Mouse (Mus musculus): ENCODE measurements around the gene Bbs12. TPM values are rescaled to one million over a fixed set of nuclear protein-coding genes. Genes with fewer than 3 reads are reported as not detected.
A peak's percentile ranks its signal among the peaks of the same experiment; 100 is the strongest.

Gene Bbs12
- total RNA-seq, 2 experiments from 2014 or later = 0.29 to 1.5 TPM

DNA sequence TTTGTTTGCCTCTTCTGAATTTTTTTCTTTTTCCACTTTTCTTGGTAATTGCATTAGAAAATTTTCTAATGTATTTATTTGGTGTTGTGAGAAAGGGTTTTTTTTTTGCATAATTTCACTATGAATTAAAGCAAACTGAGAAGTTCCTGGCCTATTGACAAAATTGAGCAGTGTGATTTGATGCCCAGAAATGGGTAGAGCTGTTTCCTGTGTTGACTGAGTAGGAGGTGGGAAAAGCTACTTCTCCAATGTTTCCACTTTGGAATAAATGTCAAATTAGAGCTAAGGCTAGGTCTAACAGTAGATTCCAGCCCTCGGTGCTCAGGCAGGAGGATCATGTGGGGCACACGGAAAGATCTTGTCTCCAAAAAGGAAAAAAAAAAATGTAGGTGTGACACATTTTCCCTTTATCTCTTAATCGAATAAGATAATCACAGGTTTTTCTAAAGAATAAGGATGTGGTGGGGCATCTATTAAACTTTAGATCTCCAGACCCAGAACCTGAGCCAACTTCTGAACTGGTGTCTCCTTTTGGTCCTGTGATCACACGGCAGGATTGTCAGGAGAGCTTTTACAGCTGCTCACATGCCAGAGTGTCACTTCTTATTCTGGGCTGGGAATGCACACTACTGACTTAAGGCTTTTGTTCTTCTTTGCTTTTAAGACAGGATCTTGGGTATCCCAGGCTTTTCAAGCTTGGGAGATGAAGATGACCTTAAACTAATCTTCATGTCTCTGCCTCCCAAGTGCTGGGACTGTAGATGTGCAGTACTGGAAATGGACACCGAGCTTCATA is 13.2 kb downstream of the Bbs12 start:
- ATAC-seq (ENCODE audit: poor library complexity, severe bottlenecking) = no peak

DNA sequence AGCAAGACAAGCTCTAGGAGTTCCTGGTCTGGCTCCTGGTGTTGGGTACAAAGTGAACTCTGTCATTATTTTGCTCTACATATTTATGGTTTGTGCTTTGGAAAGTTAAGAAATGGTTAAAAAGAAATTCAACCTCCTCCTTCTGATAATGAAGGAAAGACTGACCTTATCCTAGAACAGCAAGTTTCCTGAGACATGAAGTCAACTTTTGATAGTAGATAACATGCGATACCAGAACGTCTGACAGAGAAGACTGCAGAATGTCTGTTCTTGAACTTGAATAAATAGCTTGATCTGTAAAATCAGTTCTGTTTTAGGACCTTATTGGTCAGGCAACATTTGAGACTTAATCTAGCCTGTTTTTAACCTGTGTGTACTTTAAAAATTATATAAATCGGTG is 14.3 kb downstream of the Bbs12 start:
- ATAC-seq (ENCODE audit: poor library complexity, severe bottlenecking) = no peak

DNA sequence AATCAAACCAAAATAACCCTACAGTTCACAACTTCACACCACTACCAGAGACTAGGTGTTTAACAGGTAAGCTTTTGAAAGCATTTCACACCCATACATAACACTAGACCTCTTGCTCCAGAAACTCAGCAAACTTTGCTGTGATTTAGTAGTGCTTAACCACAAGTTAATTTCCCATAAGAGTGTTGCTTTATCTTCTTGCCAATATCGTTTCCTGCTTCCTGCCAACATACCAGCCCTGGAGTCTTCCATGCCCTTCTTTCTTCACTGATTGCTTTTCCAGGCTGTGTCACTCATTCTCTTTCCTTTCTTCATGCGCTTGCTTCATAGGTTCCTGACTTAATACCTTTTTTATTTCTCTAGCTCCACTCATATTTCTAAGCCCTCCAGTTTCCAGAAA is 16.1 kb downstream of the Bbs12 start:
- ATAC-seq (ENCODE audit: poor library complexity, severe bottlenecking) = no peak

DNA sequence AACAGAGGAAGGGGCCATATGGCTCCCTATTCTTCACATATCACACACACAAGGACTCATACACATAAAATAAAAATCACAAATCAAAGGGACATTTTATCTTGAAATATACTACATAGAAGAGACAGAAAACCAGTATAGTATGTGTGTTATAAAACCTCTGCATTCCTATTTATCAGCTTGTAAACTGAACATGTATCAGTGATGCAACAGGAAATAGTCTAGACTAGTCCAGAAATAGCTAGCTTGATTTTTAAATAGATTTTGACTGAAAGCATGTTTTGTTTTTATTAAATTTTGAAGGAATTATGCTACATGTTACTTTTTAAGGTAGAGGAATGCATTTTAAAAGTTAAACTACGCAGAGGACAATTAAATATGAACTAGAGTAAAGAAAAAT is 17.6 kb downstream of the Bbs12 start:
- no peak for ATAC-seq (ENCODE audit: poor library complexity, severe bottlenecking)

DNA sequence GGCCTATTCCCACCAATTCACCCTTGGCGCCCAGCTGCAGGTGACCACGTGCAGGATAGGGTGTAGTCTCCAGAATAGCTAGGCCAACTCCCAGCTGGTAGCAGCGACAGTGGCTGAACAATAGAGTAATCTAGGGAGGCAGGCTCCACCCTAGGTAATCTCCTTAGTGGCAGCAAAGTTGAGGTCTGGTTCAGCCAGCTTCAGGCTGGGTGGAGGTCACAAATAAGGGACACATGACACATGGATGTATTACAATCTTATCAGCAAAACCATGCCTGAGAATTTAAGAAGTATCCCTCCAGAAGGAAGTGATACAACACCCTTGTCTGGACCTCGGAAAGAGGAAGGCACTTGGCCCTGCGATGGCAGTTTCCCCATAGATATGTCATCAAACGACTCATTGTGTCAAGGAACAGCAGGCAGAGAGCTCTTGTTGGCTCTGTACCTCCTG is 19.7 kb downstream of the Bbs12 start:
- peak; percentile 99 for ATAC-seq (ENCODE audit: poor library complexity, severe bottlenecking)

DNA sequence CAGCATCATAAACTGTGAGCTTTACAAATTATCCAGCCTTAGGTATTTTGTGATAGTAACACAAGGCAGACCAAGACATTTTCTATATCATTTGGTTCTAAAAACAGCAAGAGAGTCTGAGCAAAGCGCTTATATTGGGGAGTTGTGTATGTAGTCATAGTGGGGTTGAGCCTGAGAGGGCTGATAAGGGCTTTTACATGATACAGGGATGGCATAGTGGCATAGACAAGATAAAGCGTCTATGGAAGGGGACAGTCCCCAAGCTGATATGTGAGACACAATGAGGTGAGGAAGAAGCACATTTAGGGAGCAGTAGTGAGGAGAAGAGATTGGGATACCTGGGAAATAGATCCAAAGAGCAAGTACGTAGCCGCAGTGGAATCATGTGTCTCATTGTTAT is 21.7 kb downstream of the Bbs12 start:
- no peak for ATAC-seq (ENCODE audit: poor library complexity, severe bottlenecking)

DNA sequence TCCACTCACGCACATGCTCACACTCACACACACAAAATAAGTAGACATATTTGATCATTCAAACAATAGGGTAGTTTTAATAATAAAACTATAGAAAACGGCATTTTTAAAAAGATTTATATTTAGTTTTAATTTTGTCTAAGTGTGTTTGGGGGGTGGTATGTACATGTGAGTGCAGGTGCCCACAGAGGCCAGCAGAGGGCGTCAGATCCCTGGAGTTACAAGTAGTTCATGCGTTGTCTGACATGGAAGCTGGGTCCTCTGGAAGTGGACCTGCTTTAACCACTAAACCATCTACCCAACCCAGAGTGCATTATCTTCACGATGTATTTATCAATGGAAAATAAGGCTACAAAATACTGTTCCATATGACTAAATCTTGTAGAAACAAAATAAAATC is 28.8 kb downstream of the Bbs12 start:
- peak; percentile 67; the same call in 1 of the 2 replicates for ATAC-seq (ENCODE audit: poor library complexity, severe bottlenecking)

DNA sequence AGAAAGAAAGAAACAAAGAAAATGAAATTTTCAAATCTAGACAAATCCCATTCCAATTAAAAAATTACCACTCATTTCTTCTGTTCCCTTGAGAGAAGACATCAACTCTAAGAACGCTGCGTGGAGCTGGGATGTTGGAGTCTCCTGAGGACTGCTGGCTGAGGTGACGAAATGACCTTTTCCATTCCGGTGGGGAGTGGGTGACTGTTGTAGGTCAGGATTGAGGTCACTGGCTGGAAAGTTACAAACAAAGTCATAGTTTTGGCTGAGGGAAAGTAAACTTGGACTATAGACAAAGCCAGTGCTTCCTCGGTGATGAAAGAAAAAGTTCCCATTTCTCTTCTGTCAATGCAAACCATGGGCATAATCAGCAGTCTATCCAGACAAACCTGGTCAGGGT is 30.5 kb downstream of the Bbs12 start:
- no peak for ATAC-seq (ENCODE audit: poor library complexity, severe bottlenecking)

DNA sequence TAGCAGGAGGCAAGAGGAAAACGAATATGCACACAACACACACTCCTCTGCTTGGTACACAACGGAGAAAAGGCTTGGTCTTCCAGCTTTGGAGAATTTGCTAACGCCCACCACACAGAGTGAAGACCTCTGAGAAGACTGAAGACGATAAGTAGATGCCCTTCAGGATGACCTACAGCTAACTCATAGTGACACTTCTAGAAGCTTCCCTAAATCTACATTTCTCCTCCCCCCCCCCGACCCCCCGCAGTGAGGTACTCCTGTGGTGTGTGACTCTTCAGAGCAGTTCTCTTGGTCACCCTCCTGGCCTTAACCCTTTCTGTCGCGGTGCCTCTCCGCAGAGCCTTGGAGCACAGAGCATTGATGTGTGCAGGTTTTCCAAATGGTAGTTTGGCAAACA is 35.3 kb downstream of the Bbs12 start:
- ATAC-seq (ENCODE audit: poor library complexity, severe bottlenecking) = no peak

DNA sequence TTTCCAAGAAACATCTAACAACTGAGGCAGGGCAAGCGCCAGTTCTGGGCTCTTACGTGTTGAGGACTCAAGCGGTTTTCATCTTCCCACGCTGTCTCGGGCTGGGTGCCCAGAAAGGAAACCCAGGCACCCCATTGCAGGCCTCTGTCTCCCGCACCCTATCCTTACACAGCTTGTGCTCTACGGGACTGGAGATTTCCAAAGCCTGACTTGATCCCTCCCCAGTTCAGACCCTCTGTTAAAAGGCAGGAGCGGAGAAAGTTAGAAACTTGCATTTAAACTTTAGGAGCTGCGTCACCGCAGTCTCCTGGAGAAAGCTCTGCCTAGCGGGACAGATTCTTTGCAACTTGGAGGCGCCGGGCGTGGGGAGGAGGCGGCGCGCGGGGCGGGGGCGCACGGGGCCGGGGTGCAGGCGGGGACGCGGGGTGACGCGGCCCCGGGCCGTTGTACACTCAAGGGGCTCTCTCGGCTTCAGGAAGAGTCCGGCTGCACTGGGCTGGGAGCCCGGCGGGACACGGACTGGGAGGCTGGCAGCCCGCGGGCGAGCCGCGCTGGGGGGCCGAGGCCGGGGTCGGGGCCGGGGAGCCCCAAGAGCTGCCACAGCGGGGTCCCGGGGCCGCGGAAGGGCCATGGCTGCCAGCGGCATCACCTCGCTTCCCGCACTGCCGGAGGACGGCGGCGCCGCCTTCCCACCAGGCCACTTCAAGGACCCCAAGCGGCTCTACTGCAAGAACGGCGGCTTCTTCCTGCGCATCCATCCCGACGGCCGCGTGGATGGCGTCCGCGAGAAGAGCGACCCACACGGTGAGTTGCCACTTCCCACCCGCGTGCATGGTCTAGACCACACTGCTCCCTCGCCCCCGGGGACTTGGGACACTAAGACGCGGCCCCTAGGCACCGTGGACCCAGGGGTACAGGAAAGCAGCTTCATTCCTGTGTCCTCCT is 36.1 kb downstream of the Bbs12 start, which contains the start of gene Fgf2:
Gene Fgf2 (plus strand): TSS at position 126 of the 945 bp plus-strand sequence.
- ATAC-seq (ENCODE audit: poor library complexity, severe bottlenecking) = no peak

DNA sequence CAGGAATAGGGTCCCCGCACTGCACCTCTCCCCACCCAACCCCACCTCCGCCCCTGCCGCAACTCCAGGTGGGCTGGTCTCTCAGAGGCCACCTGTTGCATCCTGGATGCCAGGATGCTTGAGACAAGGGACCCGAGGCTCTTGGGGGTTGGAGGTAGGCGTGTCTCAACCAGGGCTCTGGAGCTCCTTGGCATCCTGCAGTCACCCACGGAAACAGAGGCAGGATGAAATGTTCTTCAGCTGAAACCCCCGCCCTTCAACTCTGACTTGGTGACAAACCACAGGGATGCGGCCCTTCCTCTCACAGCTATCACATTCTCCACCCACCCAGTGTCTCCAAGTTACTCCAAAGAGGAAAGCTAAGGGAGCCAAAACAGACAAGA is 36.8 kb downstream of the Bbs12 start:
- ATAC-seq (ENCODE audit: poor library complexity, severe bottlenecking) = no peak

DNA sequence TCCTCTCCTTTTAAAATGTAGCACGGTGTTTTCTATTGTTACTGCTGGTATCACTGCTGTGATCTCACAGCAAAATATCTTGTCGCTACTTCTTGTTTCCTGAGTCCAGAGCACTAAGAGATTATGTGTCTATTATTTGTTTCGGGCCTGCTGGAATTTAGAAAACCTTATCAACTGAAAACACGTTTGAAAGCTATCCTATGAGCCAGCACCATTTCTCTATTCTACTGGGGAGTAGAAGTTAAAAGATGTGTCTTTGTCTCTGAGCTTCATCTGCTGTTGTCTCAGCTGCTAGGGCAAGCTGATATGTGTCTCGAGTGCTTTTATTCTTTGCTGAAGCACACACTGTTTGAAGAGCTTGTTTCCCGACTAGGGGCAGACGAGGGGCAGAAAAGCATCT is 38.0 kb downstream of the Bbs12 start:
- no peak for ATAC-seq (ENCODE audit: poor library complexity, severe bottlenecking)

DNA sequence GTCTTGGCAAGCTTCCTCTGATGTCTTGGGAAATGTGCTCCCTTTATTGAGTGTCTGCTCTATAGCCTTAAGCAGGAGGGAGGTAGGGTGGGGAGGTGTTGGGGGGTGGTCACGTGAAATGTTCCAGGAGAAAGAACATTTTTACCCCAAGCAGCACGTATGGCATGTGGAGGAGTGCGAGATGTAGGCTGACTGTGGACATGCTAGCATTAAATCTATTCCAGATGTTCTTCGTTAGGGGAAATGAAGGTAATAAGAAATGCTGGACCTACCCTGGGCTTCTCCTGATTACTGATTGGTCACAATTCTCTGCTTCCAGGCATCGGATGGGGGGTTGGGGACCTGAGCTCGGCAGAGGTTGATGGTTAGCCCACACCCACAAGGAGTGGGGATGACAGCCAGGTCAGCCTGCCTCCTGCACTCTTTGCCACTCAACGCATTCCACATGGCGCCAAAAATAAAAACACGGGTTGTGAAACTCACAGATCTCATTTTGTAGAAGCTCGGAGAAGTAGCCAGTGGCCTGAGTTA is 41.7 kb downstream of the Bbs12 start:
- ATAC-seq (ENCODE audit: poor library complexity, severe bottlenecking) = no peak

DNA sequence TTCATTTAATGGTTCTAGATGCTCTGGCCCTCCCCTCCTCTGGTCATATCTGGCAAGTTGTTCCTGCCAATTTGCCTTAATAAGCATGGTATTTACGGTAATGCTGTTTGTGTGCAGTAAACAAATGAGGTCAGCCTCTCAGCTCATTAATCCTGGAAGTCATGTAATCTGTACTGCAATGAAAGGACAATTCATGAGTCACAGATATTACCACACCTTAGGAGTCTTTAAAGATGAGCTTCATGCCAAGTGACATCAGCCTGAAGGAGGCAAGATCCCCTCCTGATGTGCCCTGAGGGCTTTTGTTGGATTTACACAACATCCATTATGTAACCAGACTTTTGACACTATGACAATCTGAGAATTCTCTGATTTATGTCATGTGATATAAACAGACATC is 42.4 kb downstream of the Bbs12 start:
- no peak for ATAC-seq (ENCODE audit: poor library complexity, severe bottlenecking)

DNA sequence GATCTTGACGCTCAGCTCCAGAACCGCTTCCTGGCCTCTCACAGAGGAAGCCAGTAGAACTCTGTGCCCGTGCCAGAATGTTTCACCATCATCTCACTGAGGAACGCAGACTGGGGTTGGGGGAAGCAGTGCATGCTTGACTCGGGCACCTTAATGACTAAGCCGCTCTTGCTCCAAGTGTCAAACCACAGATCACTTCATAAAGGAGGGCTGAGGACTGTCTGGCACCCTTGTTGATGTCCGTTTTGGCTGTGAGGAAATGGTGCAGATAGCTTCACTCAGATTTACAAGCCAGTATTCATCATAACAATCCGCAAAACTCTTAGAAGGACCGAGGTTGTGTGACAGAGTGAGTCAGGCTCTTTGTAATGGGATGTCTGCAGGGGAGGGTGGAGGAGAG is 48.4 kb downstream of the Bbs12 start:
- peak; percentile 78 for ATAC-seq (ENCODE audit: poor library complexity, severe bottlenecking)

DNA sequence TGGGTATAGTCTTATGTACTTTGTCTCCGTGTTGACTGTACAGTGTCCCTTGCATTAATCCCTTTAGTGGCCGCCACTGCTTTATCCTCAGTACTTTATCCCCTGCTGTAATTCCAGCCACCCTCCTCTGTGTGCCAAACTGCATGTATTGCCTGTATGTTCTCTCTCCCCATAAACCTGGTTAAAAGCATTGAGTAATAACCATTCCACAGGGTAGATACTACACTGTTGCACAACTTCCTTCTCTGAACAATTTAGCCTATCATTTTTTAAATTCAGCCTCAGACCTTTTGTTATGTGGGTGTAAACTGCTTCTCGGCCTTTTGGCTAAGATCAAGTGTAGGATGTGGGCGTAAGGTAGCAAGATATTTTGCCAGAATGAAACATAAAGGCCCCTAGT is 52.8 kb downstream of the Bbs12 start:
- 0 out of 2 replicates have a peak, but pooled peaks have one; percentile 30 for ATAC-seq (ENCODE audit: poor library complexity, severe bottlenecking)

DNA sequence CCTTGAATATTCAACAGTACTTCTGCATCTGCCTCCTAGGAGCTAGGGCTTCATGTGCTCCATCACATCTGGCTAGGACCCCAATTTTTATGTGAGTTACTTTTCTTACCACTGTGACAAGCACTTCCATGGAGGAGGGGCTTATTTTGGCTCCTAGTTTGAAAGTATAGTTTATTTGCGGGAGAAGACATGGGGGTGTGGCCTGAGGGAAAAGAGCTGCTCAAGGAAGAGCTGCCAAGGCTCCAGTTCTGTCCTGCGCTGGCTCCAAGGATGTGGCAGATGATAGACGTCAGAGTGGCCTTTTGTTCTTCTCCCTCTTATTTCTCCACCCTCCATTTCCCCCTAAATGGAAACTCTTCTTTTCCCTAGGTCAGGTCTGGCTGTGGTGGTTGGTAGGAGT is 53.6 kb downstream of the Bbs12 start:
- no peak for ATAC-seq (ENCODE audit: poor library complexity, severe bottlenecking)

DNA sequence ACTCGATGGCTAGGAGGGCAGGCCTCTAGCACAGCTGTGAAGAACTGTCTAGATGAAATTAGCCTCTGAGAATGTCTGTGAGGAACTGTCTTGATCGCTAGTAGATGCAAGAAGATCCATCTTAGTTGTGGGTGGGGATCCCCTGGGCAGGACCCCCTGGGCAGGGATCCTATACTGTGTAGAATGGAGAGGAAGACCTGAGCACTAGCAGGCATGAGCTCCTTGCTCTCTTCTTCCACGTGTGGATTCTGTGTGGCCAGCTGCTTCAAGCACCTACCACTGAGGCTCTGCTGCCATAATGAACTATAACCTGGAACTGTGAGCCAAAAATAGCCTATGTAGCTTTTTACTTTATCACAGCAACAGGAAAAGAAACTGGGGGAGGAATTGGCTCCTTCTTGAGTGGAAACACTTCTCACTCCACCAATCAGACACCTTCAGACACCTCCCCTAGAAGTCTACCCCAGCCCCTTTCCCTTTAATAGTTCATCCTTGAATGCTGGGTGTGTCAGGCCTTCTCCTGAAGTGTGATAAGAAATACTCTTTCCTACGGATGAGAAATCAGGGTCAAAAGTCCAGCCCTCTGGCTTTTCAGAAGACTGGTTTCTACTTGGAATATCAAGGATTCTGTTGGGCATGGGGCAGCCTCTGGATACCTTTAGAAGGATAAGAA is 54.2 kb downstream of the Bbs12 start:
- no peak for ATAC-seq (ENCODE audit: poor library complexity, severe bottlenecking)

DNA sequence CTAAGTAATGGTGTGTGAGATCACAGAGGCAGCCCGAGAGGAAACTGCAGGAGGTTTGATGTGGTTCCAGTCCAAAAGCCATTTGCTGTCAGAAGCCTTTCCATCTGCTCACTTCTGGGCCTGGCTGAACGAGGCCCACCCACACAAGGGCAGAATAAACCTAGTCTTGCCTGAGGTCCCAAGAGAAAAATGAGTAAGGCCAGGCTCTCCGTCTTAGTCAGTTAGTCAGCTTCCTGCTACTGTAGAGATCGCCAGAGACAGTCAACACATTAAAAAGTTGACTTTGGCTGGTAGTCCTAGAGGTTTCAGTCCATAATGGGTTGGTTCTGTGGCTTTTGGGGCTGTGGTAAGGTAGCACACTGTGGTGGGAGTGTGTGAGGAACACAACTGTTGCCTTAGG is 58.1 kb downstream of the Bbs12 start:
- ATAC-seq (ENCODE audit: poor library complexity, severe bottlenecking) = 0 out of 2 replicates have a peak, but pooled peaks have one; percentile 12
